Comparison of ENCODE assay signal across 8 mouse cellular contexts in genomic region chr3:30603256-30603655, GRCm38 (mm10). TPM values are rescaled to one million over a fixed set of nuclear protein-coding genes. Genes with fewer than 3 reads are reported as not detected.
DNase-seq lines count a peak whose midpoint lies in the region; ATAC-seq and TF ChIP-seq lines count a peak whose summit lies in the region.

No protein-coding gene starts in this region.

- no peaks in the 10 kb centered on the region for H3K27me3 ChIP-seq in kidney, postnatal 0 days (ENCODE audit: insufficient read depth, low read length)
- H3K27me3 ChIP-seq in embryonic facial prominence, embryonic 11.5 days (ENCODE audit: control insufficient read depth, insufficient read depth, low read length): 0 out of 2 replicates have a peak, but pooled peaks cover under 1% of the 10 kb centered on the region
- peaks cover 9% of the 10 kb centered on the region; the same call in 1 of the 2 replicates for H3K27me3 ChIP-seq in intestine, embryonic 14.5 days (replicated peaks; ENCODE audit: control insufficient read depth, insufficient read depth, low read length)
- H3K27me3 ChIP-seq in myocyte (ENCODE audit: control insufficient read depth, insufficient read depth, insufficient read length): no peaks in the 10 kb centered on the region

- H3K4me2 ChIP-seq in kidney, postnatal 0 days (ENCODE audit: low read length): peak overlapping the region; percentile 73
- peak overlapping the region; percentile 37 for H3K4me2 ChIP-seq in embryonic facial prominence, embryonic 11.5 days (ENCODE audit: low read depth, low read length)
- peak overlapping the region; percentile 95 for H3K4me2 ChIP-seq in intestine, embryonic 14.5 days (ENCODE audit: low read length)
- peak overlapping the region; percentile 86 for H3K4me2 ChIP-seq in myocyte (ENCODE audit: low read depth)

- H3K79me2 ChIP-seq in myocyte (ENCODE audit: control insufficient read depth, insufficient read depth): peaks cover 19% of the 10 kb centered on the region

- peaks cover 12% of the 10 kb centered on the region for H3K36me3 ChIP-seq in kidney, postnatal 0 days (ENCODE audit: insufficient read depth, low read length)
- H3K36me3 ChIP-seq in embryonic facial prominence, embryonic 11.5 days (replicated peaks; ENCODE audit: control insufficient read depth, insufficient read depth, low read depth, low read length): no peaks in the 10 kb centered on the region; the same call in 1 of the 2 replicates
- H3K36me3 ChIP-seq in intestine, embryonic 14.5 days (ENCODE audit: control insufficient read depth, insufficient read depth, low read length): peaks cover 32% of the 10 kb centered on the region
- peaks cover 30% of the 10 kb centered on the region for H3K36me3 ChIP-seq in myocyte (ENCODE audit: control insufficient read depth, insufficient read depth)

- H3K9me3 ChIP-seq in kidney, postnatal 0 days (replicated peaks; ENCODE audit: low read length): no peaks in the 10 kb centered on the region
- no peaks in the 10 kb centered on the region for H3K9me3 ChIP-seq in embryonic facial prominence, embryonic 11.5 days (replicated peaks; ENCODE audit: control insufficient read depth, low read length)
- no peaks in the 10 kb centered on the region for H3K9me3 ChIP-seq in intestine, embryonic 14.5 days (ENCODE audit: control insufficient read depth, low read length)

- DNase-seq in kidney, postnatal 0 days (ENCODE audit: low spot score): no peak
- no peak for DNase-seq in kidney, postnatal 25 days
- no peak for DNase-seq in embryonic facial prominence, embryonic 11.5 days (ENCODE audit: low spot score)
- DNase-seq in intestine, embryonic 14.5 days (ENCODE audit: low spot score): no peak
- DNase-seq in retina, postnatal 1 day: no peak
- no peak for DNase-seq in thymus, postnatal 14 days
- DNase-seq in gastrocnemius, postnatal 4 days (ENCODE audit: low spot score in 2 of 2): no peak

- peaks cover 6% of the 10 kb centered on the region for H3K4me1 ChIP-seq in kidney, postnatal 0 days (replicated peaks; ENCODE audit: insufficient read depth, low read length)
- H3K4me1 ChIP-seq in embryonic facial prominence, embryonic 11.5 days (ENCODE audit: control insufficient read depth, insufficient read depth, low read length): no peaks in the 10 kb centered on the region
- peaks cover 12% of the 10 kb centered on the region for H3K4me1 ChIP-seq in intestine, embryonic 14.5 days (replicated peaks; ENCODE audit: control insufficient read depth, insufficient read depth, low read length)

- no peak for TF ChIP-seq POLR2A in myocyte (IDR thresholded peaks at IDR 0.05; ENCODE audit: insufficient read length, low read depth)

- H3K4me3 ChIP-seq in kidney, postnatal 0 days (replicated peaks; ENCODE audit: low read depth, low read length): peak overlapping the region; percentile 93
- peak overlapping the region; percentile 83 for H3K4me3 ChIP-seq in embryonic facial prominence, embryonic 11.5 days (ENCODE audit: low read depth, low read length)
- peak overlapping the region; percentile 84 for H3K4me3 ChIP-seq in intestine, embryonic 14.5 days (ENCODE audit: low read depth, low read length)
- H3K4me3 ChIP-seq in myocyte: peak overlapping the region; percentile 71

- H3K9ac ChIP-seq in kidney, postnatal 0 days (ENCODE audit: low read depth, low read length): peak overlapping the region; percentile 86
- peak overlapping the region; percentile 82 for H3K9ac ChIP-seq in embryonic facial prominence, embryonic 11.5 days (replicated peaks; ENCODE audit: low read length)
- peak overlapping the region; percentile 74 for H3K9ac ChIP-seq in intestine, embryonic 14.5 days (ENCODE audit: low read length)

- peak overlapping the region; percentile 42 for H3ac ChIP-seq in myocyte (ENCODE audit: control insufficient read depth, insufficient read length)

- no peak for ATAC-seq in kidney, postnatal 0 days (replicated peaks; ENCODE audit: low FRiP score, low read depth)
- ATAC-seq in embryonic facial prominence, embryonic 11.5 days (replicated peaks; ENCODE audit: insufficient number of reproducible peaks, low FRiP score, low TSS enrichment, low read depth): no peak
- no peak for ATAC-seq in intestine, embryonic 14.5 days (replicated peaks; ENCODE audit: low FRiP score, low TSS enrichment, low read depth)

- peak overlapping the region; percentile 99 for H3K27ac ChIP-seq in kidney, postnatal 0 days
- H3K27ac ChIP-seq in embryonic facial prominence, embryonic 11.5 days (replicated peaks; ENCODE audit: low read depth, low read length): no peak overlapping the region
- H3K27ac ChIP-seq in intestine, embryonic 14.5 days (ENCODE audit: low read depth): no peak overlapping the region

- no peak for TF ChIP-seq CTCF in kidney, postnatal 0 days (IDR thresholded peaks at IDR 0.05; ENCODE audit: low read depth)

- WGBS in kidney, postnatal 0 days: 22% methylated on average over 10 of the region's 10 CpGs
- 46% methylated on average over 10 of the region's 10 CpGs for WGBS in embryonic facial prominence, embryonic 11.5 days
- 43% methylated on average over 10 of the region's 10 CpGs for WGBS in intestine, embryonic 14.5 days

TF ChIP-seq in myocyte, 11 proteins besides CTCF, POLR2A, EP300 and RAD21:
- no peak for TF ChIP-seq TCF12 (IDR thresholded peaks at IDR 0.05; ENCODE audit: insufficient read depth, poor library complexity, severe bottlenecking)
- TF ChIP-seq MAX (IDR thresholded peaks at IDR 0.05; ENCODE audit: low read depth): no peak

RNA-seq across cellular contexts. Expression of gene Mynn, which starts 1.4 kb away (rescaled TPM):
- 28.7 and 30.8 TPM in 2 replicates for polyA plus RNA-seq in kidney, postnatal 0 days (2015; fragmentation: Nextera tagmentation; extraction: Ambion mirVana)
- polyA plus RNA-seq in embryonic facial prominence, embryonic 11.5 days (2014; fragmentation: Nextera tagmentation; extraction: Ambion mirVana): 38.7 and 41.6 TPM in 2 replicates
- polyA plus RNA-seq in intestine, embryonic 14.5 days (2014; fragmentation: Nextera tagmentation; extraction: Ambion mirVana): 26.7 and 28.7 TPM in 2 replicates
- polyA plus RNA-seq in myocyte (2012; fragmentation: generic; extraction: Trizol): 4.7 TPM
- total RNA-seq in gastrocnemius, postnatal 4 days (2021): 10 to 100 TPM; 16.5 to 22.0 TPM

RNA-seq across cellular contexts. Expression of gene Actrt3, which starts 3.5 kb away (rescaled TPM):
- polyA plus RNA-seq in kidney, postnatal 0 days (2015; fragmentation: Nextera tagmentation; extraction: Ambion mirVana): not detected in 2 replicates
- polyA plus RNA-seq in embryonic facial prominence, embryonic 11.5 days (2014; fragmentation: Nextera tagmentation; extraction: Ambion mirVana): 0.10 and 0.24 TPM in 2 replicates
- 0.09 and 0.23 TPM in 2 replicates for polyA plus RNA-seq in intestine, embryonic 14.5 days (2014; fragmentation: Nextera tagmentation; extraction: Ambion mirVana)
- not detected for polyA plus RNA-seq in myocyte (2012; fragmentation: generic; extraction: Trizol)
- total RNA-seq in gastrocnemius, postnatal 4 days (2021): not detected

RNA-seq across cellular contexts. Expression of gene Lrriq4, which starts 41.1 kb away (rescaled TPM):
- 0.46 and 0.54 TPM in 2 replicates for polyA plus RNA-seq in kidney, postnatal 0 days (2015; fragmentation: Nextera tagmentation; extraction: Ambion mirVana)
- polyA plus RNA-seq in embryonic facial prominence, embryonic 11.5 days (2014; fragmentation: Nextera tagmentation; extraction: Ambion mirVana): not detected in 2 replicates
- polyA plus RNA-seq in intestine, embryonic 14.5 days (2014; fragmentation: Nextera tagmentation; extraction: Ambion mirVana): not detected in 2 replicates
- not detected for polyA plus RNA-seq in myocyte (2012; fragmentation: generic; extraction: Trizol)
- total RNA-seq in gastrocnemius, postnatal 4 days (2021): not detected

RNA-seq across cellular contexts. Expression of gene Lrrc34, which starts 44.4 kb away (rescaled TPM):
- polyA plus RNA-seq in kidney, postnatal 0 days (2015; fragmentation: Nextera tagmentation; extraction: Ambion mirVana): 2.8 and 3.6 TPM in 2 replicates
- polyA plus RNA-seq in embryonic facial prominence, embryonic 11.5 days (2014; fragmentation: Nextera tagmentation; extraction: Ambion mirVana): 2.6 and 2.7 TPM in 2 replicates
- 0.49 and 0.60 TPM in 2 replicates for polyA plus RNA-seq in intestine, embryonic 14.5 days (2014; fragmentation: Nextera tagmentation; extraction: Ambion mirVana)
- polyA plus RNA-seq in myocyte (2012; fragmentation: generic; extraction: Trizol): not detected
- not detected for total RNA-seq in gastrocnemius, postnatal 4 days (2021)

RNA-seq across cellular contexts. Expression of gene Mecom, which starts 55.4 kb away (rescaled TPM):
- 54.7 and 58.1 TPM in 2 replicates for polyA plus RNA-seq in kidney, postnatal 0 days (2015; fragmentation: Nextera tagmentation; extraction: Ambion mirVana)
- polyA plus RNA-seq in embryonic facial prominence, embryonic 11.5 days (2014; fragmentation: Nextera tagmentation; extraction: Ambion mirVana): 46.3 and 48.4 TPM in 2 replicates
- 15.2 and 17.6 TPM in 2 replicates for polyA plus RNA-seq in intestine, embryonic 14.5 days (2014; fragmentation: Nextera tagmentation; extraction: Ambion mirVana)
- polyA plus RNA-seq in myocyte (2012; fragmentation: generic; extraction: Trizol): 1.8 TPM
- 10 to 100 TPM; 15.6 to 18.0 TPM for total RNA-seq in gastrocnemius, postnatal 4 days (2021)

Comparison
In these comparisons a context has a peak if more than half of its experiments do, and no peak if none do; other contexts are left out.
1. H3K4me2 ChIP-seq: peak in every context shown above with its lines; median percentile 95 in intestine, embryonic 14.5 days; 86 in myocyte; 73 in kidney, postnatal 0 days; 37 in embryonic facial prominence, embryonic 11.5 days.